Mouse (Mus musculus): ENCODE measurements around the gene Spint5.

- TF ChIP-seq CTCF (IDR thresholded peaks at IDR 0.05 in 2 of 3, conservative IDR thresholded peaks at IDR 0.05 in 1 of 3; ENCODE audit: control insufficient read depth in 1 of 3, insufficient read depth in 1 of 3, low read depth in 2 of 3, low read length in 3 of 3, poor library complexity in 1 of 3, severe bottlenecking in 1 of 3) (no peak), POLR2A (IDR thresholded peaks at IDR 0.05; ENCODE audit: control insufficient read depth in 1 of 2, insufficient read depth in 1 of 2, low read depth in 1 of 2, low read length in 2 of 2, poor library complexity in 1 of 2) (no peak), USF1 (IDR thresholded peaks at IDR 0.05; ENCODE audit: low read depth, low read length) (no peak), ZMIZ1 (IDR thresholded peaks at IDR 0.05; ENCODE audit: low read depth, low read length) (no peak), EP300 (IDR thresholded peaks at IDR 0.05; ENCODE audit: low read depth in 1 of 2, low read length in 2 of 2) (no peak), NRF1 (IDR thresholded peaks at IDR 0.05; ENCODE audit: insufficient read depth, low read depth, low read length, poor library complexity, severe bottlenecking) (no peak), ELF1 (IDR thresholded peaks at IDR 0.05; ENCODE audit: low read depth, low read length) (no peak), MAZ (IDR thresholded peaks at IDR 0.05; ENCODE audit: low read depth, low read length) (no peak)
Measured at GRCm38 (mm10) chr2:164737377-164738090, 22.4 kb downstream of the Spint5 start.

All from MEL (cell line).